Mouse (Mus musculus) testis, postnatal 14 days (tissue): Measurements from ENCODE around the gene Trmt61a.
"Not testable (repeated sequence)": the region's sequence is repeated elsewhere in the genome, so short reads cannot be mapped to it uniquely, and the experiment has no call there.

Experiments used
- DNase-seq: peaks from one replicate; pipeline ENCODE4 v3.0.0; 2021; ENCODE audit warnings: low spot score

The Trmt61a gene

GRCm38 (mm10) chr12:111677882-111678669, at the start of gene Trmt61a:
Gene Trmt61a (plus strand): TSS chr12:111678105.
- DNase-seq = peak; percentile 90

GRCm38 (mm10) chr12:111648061-111648645, 29.8 kb upstream of the Trmt61a start:
- DNase-seq = no peak

- DNase-seq = no peak
Measured at GRCm38 (mm10) chr12:111652953-111653352, 25.0 kb upstream of the Trmt61a start.

GRCm38 (mm10) chr12:111653434-111653833, 24.5 kb upstream of the Trmt61a start:
- no peak for DNase-seq

- DNase-seq = no peak
Measured at GRCm38 (mm10) chr12:111655695-111656094, 22.2 kb upstream of the Trmt61a start.

- no peak for DNase-seq
Measured at GRCm38 (mm10) chr12:111659331-111659730, 18.6 kb upstream of the Trmt61a start.

- DNase-seq = no peak
Measured at GRCm38 (mm10) chr12:111660628-111661027, 17.3 kb upstream of the Trmt61a start.

GRCm38 (mm10) chr12:111661554-111661953, 16.4 kb upstream of the Trmt61a start:
- not testable (repeated sequence) for DNase-seq

- DNase-seq = no peak
Measured at GRCm38 (mm10) chr12:111663228-111664143, 14.4 kb upstream of the Trmt61a start.

- DNase-seq = peak; percentile 43
Measured at GRCm38 (mm10) chr12:111664144-111664634, 13.7 kb upstream of the Trmt61a start.

GRCm38 (mm10) chr12:111665041-111665880, 12.6 kb upstream of the Trmt61a start:
- DNase-seq = no peak

GRCm38 (mm10) chr12:111666380-111666779, 11.5 kb upstream of the Trmt61a start:
- no peak for DNase-seq

- no peak for DNase-seq
Measured at GRCm38 (mm10) chr12:111667421-111667820, 10.5 kb upstream of the Trmt61a start.

- DNase-seq = peak; percentile 79
Measured at GRCm38 (mm10) chr12:111668457-111668912, 9.4 kb upstream of the Trmt61a start.

- DNase-seq = peak; percentile 41
Measured at GRCm38 (mm10) chr12:111669000-111669788, 8.7 kb upstream of the Trmt61a start.

- DNase-seq = no peak
Measured at GRCm38 (mm10) chr12:111669961-111670360, 7.9 kb upstream of the Trmt61a start.

- DNase-seq = no peak
Measured at GRCm38 (mm10) chr12:111670371-111670971, 7.4 kb upstream of the Trmt61a start.

- no peak for DNase-seq
Measured at GRCm38 (mm10) chr12:111670976-111671375, 6.9 kb upstream of the Trmt61a start.

- no peak for DNase-seq
Measured at GRCm38 (mm10) chr12:111671431-111671902, 6.4 kb upstream of the Trmt61a start.

- DNase-seq = peak; percentile 70
Measured at GRCm38 (mm10) chr12:111672176-111672575, 5.7 kb upstream of the Trmt61a start, which contains the start of gene Ckb. Gene Ckb (minus strand): TSS chr12:111672338.
